Mouse (Mus musculus) midbrain, embryonic 15.5 days (tissue): ENCODE measurements around the gene Prph. TPM values are rescaled to one million over a fixed set of nuclear protein-coding genes. Genes with fewer than 3 reads are reported as not detected.
"Not testable (repeated sequence)": the region's sequence is repeated elsewhere in the genome, so short reads cannot be mapped to it uniquely, and the experiment has no call there.

Experiments used
- ATAC-seq: fragments of 200-750 bp; cut with Nextera tagmentation; replicated peaks from 2 replicates; pipeline ENCODE4 v1.8.0; 2017; ENCODE audit warnings: moderate TSS enrichment
- H3K27ac ChIP-seq: fragments of 300-500 bp; sonication (generic); 2 replicates; pipeline ENCODE4 v1.5.1; 2015; ENCODE audit warnings: mild to moderate bottlenecking, inconsistent platforms
- H3K27me3 ChIP-seq: fragments of 300-500 bp; sonication (generic); replicated peaks from 2 replicates; pipeline ENCODE4 v1.6.1; 2015; ENCODE audit warnings: inconsistent platforms
- H3K36me3 ChIP-seq: fragments of 300-500 bp; sonication (generic); replicated peaks from 2 replicates; pipeline ENCODE4 v1.6.1; 2015; ENCODE audit warnings: inconsistent platforms
- H3K4me1 ChIP-seq: fragments of 300-500 bp; sonication (generic); 2 replicates; pipeline ENCODE4 v1.6.1; 2015; ENCODE audit warnings: inconsistent platforms
- H3K4me2 ChIP-seq: fragments of 300-500 bp; sonication (generic); 2 replicates; pipeline ENCODE4 v1.6.1; 2015; ENCODE audit warnings: inconsistent platforms, mild to moderate bottlenecking, moderate library complexity
- H3K4me3 ChIP-seq: fragments of 300-500 bp; sonication (generic); 2 replicates; pipeline ENCODE4 v1.5.1; 2015; ENCODE audit warnings: mild to moderate bottlenecking, inconsistent platforms
- H3K9ac ChIP-seq: fragments of 300-500 bp; sonication (generic); 2 replicates; pipeline ENCODE4 v1.6.1; 2015; ENCODE audit warnings: mild to moderate bottlenecking, inconsistent platforms
- H3K9me3 ChIP-seq: fragments of 300-500 bp; sonication (generic); 2 replicates; pipeline ENCODE4 v1.6.1; 2016; ENCODE audit warnings: inconsistent platforms
- WGBS: fragments of 180-500 bp; shearing (Covaris S2); methylation state at CpG from one replicate; pipeline ENCODE4 v1.1.7; 2015; ENCODE audit warnings: mixed read lengths; 5-methylcytosine and 5-hydroxymethylcytosine counted together
- polyA plus RNA-seq: library from polyadenylated mRNA; unstranded; fragments of >200 nt; fragmentation: Nextera tagmentation; extraction: Ambion mirVana; gene quantifications from 2 replicates; pipeline ENCODE4 v1.2.1, GENCODE M21; 2015

Gene Prph
- polyA plus RNA-seq, 1 experiment from 2014 or later, result 5.7 TPM

- Histone ChIP-seq H3K4me2 (peak overlapping the region; percentile 60), H3K4me1 (peaks cover 29% of the 10 kb centered on the region), H3K27ac (no peak overlapping the region), H3K9me3 (no peaks in the 10 kb centered on the region), H3K36me3 (no peaks in the 10 kb centered on the region), H3K4me3 (peak overlapping the region; percentile 31), H3K9ac (0 out of 2 replicates have a peak overlapping the region, but pooled peaks have one; percentile 7), H3K27me3 (peaks cover 70% of the 10 kb centered on the region)
- no peak for ATAC-seq
- WGBS, result under 1% methylated on average over 37 of the region's 37 CpGs
These were observed 562 bp downstream of the Prph start for GRCm38 (mm10) chr15:99055511-99055961.

- Histone ChIP-seq H3K9ac (no peak overlapping the region), H3K36me3 (no peaks in the 10 kb centered on the region), H3K9me3 (no peaks in the 10 kb centered on the region), H3K4me1 (peaks cover 29% of the 10 kb centered on the region), H3K4me2 (peak overlapping the region; percentile 60), H3K27me3 (peaks cover 73% of the 10 kb centered on the region), H3K27ac (no peak overlapping the region), H3K4me3 (no peak overlapping the region)
- ATAC-seq, result no peak
- 9% methylated on average over 14 of the region's 14 CpGs for WGBS
These were observed 1.4 kb downstream of the Prph start for GRCm38 (mm10) chr15:99056332-99056731.

GRCm38 (mm10) chr15:99065557-99066165, 10.7 kb downstream of the Prph start:
- Histone ChIP-seq H3K27ac (no peak overlapping the region), H3K27me3 (0 out of 2 replicates have a peak, but pooled peaks cover 5% of the 10 kb centered on the region), H3K4me2 (no peak overlapping the region), H3K4me3 (no peak overlapping the region), H3K9ac (no peak overlapping the region), H3K9me3 (no peaks in the 10 kb centered on the region), H3K36me3 (no peaks in the 10 kb centered on the region), H3K4me1 (no peaks in the 10 kb centered on the region)
- ATAC-seq, result no peak
- WGBS, result 84% methylated on average over 12 of the region's 12 CpGs

- no peaks in the 10 kb centered on the region for H3K36me3 ChIP-seq
- 81% methylated on average over 1 of the region's 1 CpGs for WGBS
- no peak overlapping the region for H3K4me2 ChIP-seq
- H3K27ac ChIP-seq, result no peak overlapping the region
- no peaks in the 10 kb centered on the region for H3K9me3 ChIP-seq
- H3K4me3 ChIP-seq, result no peak overlapping the region
- H3K4me1 ChIP-seq, result peaks cover 16% of the 10 kb centered on the region
- ATAC-seq, result no peak
- no peaks in the 10 kb centered on the region for H3K27me3 ChIP-seq
- no peak overlapping the region for H3K9ac ChIP-seq
These were observed 17.0 kb downstream of the Prph start for GRCm38 (mm10) chr15:99071988-99072387.

GRCm38 (mm10) chr15:99074019-99074599, 19.1 kb downstream of the Prph start, which contains the start of gene Troap:
TSS of gene Troap (plus strand) at chr15:99074575.
- peak within 1 kb of the TSS; percentile 50 for H3K4me3 ChIP-seq
- no peaks in the 10 kb centered on the region for H3K27me3 ChIP-seq
- H3K4me1 ChIP-seq, result peaks cover 16% of the 10 kb centered on the region
- H3K4me2 ChIP-seq, result peak within 1 kb of the TSS; percentile 95
- ATAC-seq, result peak; percentile 51
- peak within 1 kb of the TSS; percentile 98 for H3K27ac ChIP-seq
- no peaks in the 10 kb centered on the region for H3K36me3 ChIP-seq
- H3K9ac ChIP-seq, result peak within 1 kb of the TSS; percentile 81
- 25% methylated on average over 9 of the region's 9 CpGs for WGBS
- H3K9me3 ChIP-seq, result no peaks in the 10 kb centered on the region

GRCm38 (mm10) chr15:99074600-99075333, 19.8 kb downstream of the Prph start:
- H3K9me3 ChIP-seq, result no peaks in the 10 kb centered on the region
- H3K36me3 ChIP-seq, result no peaks in the 10 kb centered on the region
- peak overlapping the region; percentile 81 for H3K9ac ChIP-seq
- H3K4me2 ChIP-seq, result peak overlapping the region; percentile 95
- peaks cover 16% of the 10 kb centered on the region for H3K4me1 ChIP-seq
- no peaks in the 10 kb centered on the region for H3K27me3 ChIP-seq
- WGBS, result under 1% methylated on average over 44 of the region's 44 CpGs
- H3K4me3 ChIP-seq, result peak overlapping the region; percentile 50
- peak; percentile 99 for ATAC-seq
- H3K27ac ChIP-seq, result peak overlapping the region; percentile 98

GRCm38 (mm10) chr15:99076011-99076410, 21.0 kb downstream of the Prph start:
- H3K9ac ChIP-seq, H3K27me3 ChIP-seq, H3K4me3 ChIP-seq, ATAC-seq, H3K27ac ChIP-seq, H3K9me3 ChIP-seq, H3K36me3 ChIP-seq: not testable (repeated sequence)
- Histone ChIP-seq H3K4me1 (peaks cover 16% of the 10 kb centered on the region), H3K4me2 (peak overlapping the region; percentile 95; the same call in 1 of the 2 replicates)
- 98% methylated on average over 3 of the region's 3 CpGs for WGBS

GRCm38 (mm10) chr15:99078181-99078910, 23.4 kb downstream of the Prph start:
- ATAC-seq, result no peak
- no peak overlapping the region for H3K9ac ChIP-seq

GRCm38 (mm10) chr15:99079804-99080203, 24.8 kb downstream of the Prph start:
- H3K4me1 ChIP-seq, result peaks cover 13% of the 10 kb centered on the region
- H3K4me2 ChIP-seq, result no peak overlapping the region
- no peaks in the 10 kb centered on the region for H3K36me3 ChIP-seq
- H3K27me3 ChIP-seq, result peaks cover 11% of the 10 kb centered on the region
- H3K9ac ChIP-seq, result no peak overlapping the region
- H3K27ac ChIP-seq, result no peak overlapping the region
- no peaks in the 10 kb centered on the region for H3K9me3 ChIP-seq
- 91% methylated on average over 3 of the region's 3 CpGs for WGBS
- H3K4me3 ChIP-seq, result no peak overlapping the region
- ATAC-seq, result no peak

More at GRCm38 (mm10) chr15:99078181-99078910, 23.4 kb downstream of the Prph start:
- Histone ChIP-seq H3K9me3 (no peaks in the 10 kb centered on the region), H3K4me3 (no peak overlapping the region), H3K36me3 (no peaks in the 10 kb centered on the region), H3K4me2 (no peak overlapping the region), H3K27ac (no peak overlapping the region), H3K4me1 (peaks cover 16% of the 10 kb centered on the region), H3K27me3 (no peaks in the 10 kb centered on the region)
- 88% methylated on average over 15 of the region's 15 CpGs for WGBS

GRCm38 (mm10) chr15:99082322-99082721, 27.3 kb downstream of the Prph start:
- WGBS, result 94% methylated on average over 12 of the region's 12 CpGs

GRCm38 (mm10) chr15:99082840-99083239, 27.9 kb downstream of the Prph start:
- Histone ChIP-seq H3K4me3 (no peak overlapping the region), H3K9me3 (no peaks in the 10 kb centered on the region), H3K4me2 (no peak overlapping the region), H3K27me3 (peaks cover 36% of the 10 kb centered on the region), H3K4me1 (peaks cover 5% of the 10 kb centered on the region; the same call in 1 of the 2 replicates), H3K9ac (no peak overlapping the region), H3K36me3 (no peaks in the 10 kb centered on the region), H3K27ac (no peak overlapping the region)
- 92% methylated on average over 16 of the region's 16 CpGs for WGBS
- no peak for ATAC-seq

More at GRCm38 (mm10) chr15:99082322-99082721, 27.3 kb downstream of the Prph start:
- Histone ChIP-seq H3K27me3 (peaks cover 31% of the 10 kb centered on the region), H3K4me2 (no peak overlapping the region), H3K9me3 (no peaks in the 10 kb centered on the region), H3K27ac (no peak overlapping the region), H3K9ac (no peak overlapping the region), H3K36me3 (no peaks in the 10 kb centered on the region), H3K4me1 (0 out of 2 replicates have a peak, but pooled peaks cover 2% of the 10 kb centered on the region), H3K4me3 (no peak overlapping the region)
- no peak for ATAC-seq

- Histone ChIP-seq H3K27me3 (peaks cover 40% of the 10 kb centered on the region), H3K9me3 (no peaks in the 10 kb centered on the region), H3K4me3 (no peak overlapping the region), H3K27ac (no peak overlapping the region), H3K9ac (no peak overlapping the region), H3K4me1 (peaks cover 9% of the 10 kb centered on the region), H3K36me3 (no peaks in the 10 kb centered on the region), H3K4me2 (no peak overlapping the region)
- no peak for ATAC-seq
- 66% methylated on average over 9 of the region's 9 CpGs for WGBS
These were observed 28.3 kb downstream of the Prph start for GRCm38 (mm10) chr15:99083258-99083657.
